8 mouse cellular contexts compared by ENCODE assay signal in genomic region chr12:82312091-82312820, GRCm38 (mm10).
DNase-seq lines count a peak whose midpoint lies in the region; ATAC-seq lines count a peak whose summit lies in the region.

No protein-coding gene starts in this region.

- peak overlapping the region; percentile 70 for H3K4me3 ChIP-seq in megakaryocyte, embryonic 14.5 days (replicated peaks)

- no peaks in the 10 kb centered on the region for H3K9me3 ChIP-seq in megakaryocyte, embryonic 14.5 days

- peaks cover 19% of the 10 kb centered on the region for H3K36me3 ChIP-seq in megakaryocyte, embryonic 14.5 days (replicated peaks; ENCODE audit: low read length)

- H3K4me1 ChIP-seq in megakaryocyte, embryonic 14.5 days: peaks cover 80% of the 10 kb centered on the region

- no peaks in the 10 kb centered on the region for H3K27me3 ChIP-seq in megakaryocyte, embryonic 14.5 days (replicated peaks)

- ATAC-seq in megakaryocyte, adult 5-6 weeks (ENCODE audit: poor library complexity, severe bottlenecking): no peak

- peak; percentile 56 for DNase-seq in adrenal gland, postnatal 10 days
- no peak for DNase-seq in adrenal gland, postnatal 4 days (ENCODE audit: low spot score in 2 of 2)
- peak; percentile 63 for DNase-seq in heart, adult 8-10 months (ENCODE audit: low spot score)
- peak; percentile 24 for DNase-seq in lung, postnatal 36 days
- DNase-seq in spleen, postnatal 10 days (ENCODE audit: low spot score in 2 of 2): no peak
- no peak for DNase-seq in spleen, postnatal 4 days (ENCODE audit: low spot score in 2 of 2)

Comparison
In these comparisons a context has a peak if more than half of its experiments do, and no peak if none do; other contexts are left out.
1. DNase-seq: peak in adrenal gland, postnatal 10 days (single experiment), heart, adult 8-10 months (single experiment) and lung, postnatal 36 days (single experiment); none in adrenal gland, postnatal 4 days (0 of 2), spleen, postnatal 10 days (0 of 2) and spleen, postnatal 4 days (0 of 2).